Mouse (Mus musculus) CH12F3 (cell line): ENCODE measurements around the gene Farp1.

ENCODE experiments used
- in situ Hi-C: fragments of 300-500 bp; cut with MboI; formaldehyde crosslinking; loops from 2 replicates; pipeline ENCODE4 v1.14.3; 2020; ENCODE audit warnings: low sequenced_read_pairs

Farp1 gene

DNA sequence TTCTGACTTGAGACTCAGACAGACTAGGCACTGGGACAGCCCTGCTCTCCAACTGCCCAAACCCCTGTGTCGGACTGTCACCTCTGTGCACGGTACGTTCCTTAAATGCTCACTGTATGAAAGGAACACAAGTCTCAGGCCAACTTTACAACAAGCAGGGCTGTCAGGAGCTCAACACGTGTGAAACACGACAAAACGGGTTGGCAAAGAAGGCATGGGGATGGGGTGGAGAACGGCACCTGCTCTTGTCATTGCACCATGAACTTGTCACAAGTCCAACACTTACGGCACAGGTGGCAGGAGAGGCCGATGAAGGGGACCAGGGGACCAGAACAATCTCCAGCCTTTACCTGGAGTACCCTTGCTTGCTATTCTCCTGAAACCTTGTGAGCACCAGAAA lies 264.1 kb downstream of the Farp1 start:
- in situ Hi-C loops, result no loop called here

DNA sequence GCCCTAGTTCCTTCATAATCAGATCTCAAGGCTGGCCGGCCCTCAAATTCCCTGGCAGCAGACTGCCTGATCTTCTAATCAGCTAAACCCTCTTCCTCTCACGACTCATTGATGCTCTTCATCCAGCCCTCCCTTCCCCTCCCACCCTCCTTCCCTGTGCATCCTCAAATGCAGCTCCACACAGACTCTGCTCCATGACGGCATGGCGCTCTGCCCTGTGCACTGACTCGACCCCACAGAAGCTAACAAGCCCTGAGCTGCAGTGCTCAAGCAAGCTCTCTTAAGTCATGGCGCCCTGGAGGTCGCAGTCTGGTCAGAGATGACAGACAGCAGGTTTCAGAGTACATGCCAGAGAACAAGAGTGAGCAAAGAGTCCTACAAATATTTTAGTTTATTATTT lies 269.5 kb downstream of the Farp1 start:
- in situ Hi-C loops, result no loop called here

DNA sequence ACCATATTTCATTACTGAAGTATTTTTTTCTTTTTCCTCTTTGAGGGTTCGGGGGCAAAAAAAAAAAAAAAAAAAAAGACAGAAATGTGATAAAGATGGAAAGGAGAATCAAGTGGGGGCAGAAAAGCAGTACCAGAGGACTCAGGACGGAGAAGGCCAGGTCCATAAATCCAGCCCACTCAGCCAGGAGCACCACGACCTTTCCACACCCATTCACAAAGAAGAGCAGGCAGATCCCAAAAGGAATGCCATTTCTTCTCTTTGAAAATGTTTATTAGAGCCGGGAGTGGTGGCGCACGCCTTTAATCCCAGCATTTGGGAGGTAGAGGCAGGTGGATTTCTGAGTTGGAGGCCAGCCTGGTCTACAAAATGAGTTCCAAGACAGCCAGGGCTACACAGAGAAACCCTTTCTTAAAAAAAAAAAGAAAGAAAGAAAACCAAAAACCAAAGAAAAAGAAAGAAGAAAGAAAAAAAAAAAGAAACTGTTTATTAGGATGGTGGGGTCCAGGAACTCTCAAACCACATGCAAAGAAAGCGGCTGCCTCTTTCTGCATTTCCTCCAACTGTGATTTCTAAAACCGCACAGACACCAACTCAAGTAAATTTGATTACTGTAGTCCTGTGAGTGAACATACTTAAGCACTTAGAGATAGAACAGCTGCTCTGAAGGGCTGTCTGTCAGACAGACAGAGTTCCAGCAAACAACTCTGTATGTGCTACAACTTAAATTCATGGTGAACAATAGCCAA lies 270.5 kb downstream of the Farp1 start:
- in situ Hi-C loops, result no loop called here

DNA sequence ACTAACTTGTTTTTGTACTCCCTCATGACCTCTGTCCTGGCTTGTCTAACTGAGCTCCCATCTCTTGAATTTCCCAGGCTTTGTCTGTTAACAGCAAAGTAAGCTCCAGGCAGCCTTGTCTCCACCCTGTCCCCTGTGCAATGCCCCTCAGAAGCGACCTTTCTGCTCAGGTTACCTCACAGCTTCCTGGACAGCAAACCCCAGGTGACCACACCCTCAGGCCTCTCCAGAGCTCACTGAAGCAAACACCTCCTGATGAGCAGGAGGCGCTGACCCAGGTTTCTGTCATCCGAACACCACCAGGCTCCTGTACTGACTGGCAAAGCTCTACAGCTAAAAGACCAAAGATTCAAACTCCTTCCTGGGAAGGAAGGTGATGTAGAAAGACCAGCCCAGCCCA lies 274.9 kb downstream of the Farp1 start:
- in situ Hi-C loops, result no loop called here

DNA sequence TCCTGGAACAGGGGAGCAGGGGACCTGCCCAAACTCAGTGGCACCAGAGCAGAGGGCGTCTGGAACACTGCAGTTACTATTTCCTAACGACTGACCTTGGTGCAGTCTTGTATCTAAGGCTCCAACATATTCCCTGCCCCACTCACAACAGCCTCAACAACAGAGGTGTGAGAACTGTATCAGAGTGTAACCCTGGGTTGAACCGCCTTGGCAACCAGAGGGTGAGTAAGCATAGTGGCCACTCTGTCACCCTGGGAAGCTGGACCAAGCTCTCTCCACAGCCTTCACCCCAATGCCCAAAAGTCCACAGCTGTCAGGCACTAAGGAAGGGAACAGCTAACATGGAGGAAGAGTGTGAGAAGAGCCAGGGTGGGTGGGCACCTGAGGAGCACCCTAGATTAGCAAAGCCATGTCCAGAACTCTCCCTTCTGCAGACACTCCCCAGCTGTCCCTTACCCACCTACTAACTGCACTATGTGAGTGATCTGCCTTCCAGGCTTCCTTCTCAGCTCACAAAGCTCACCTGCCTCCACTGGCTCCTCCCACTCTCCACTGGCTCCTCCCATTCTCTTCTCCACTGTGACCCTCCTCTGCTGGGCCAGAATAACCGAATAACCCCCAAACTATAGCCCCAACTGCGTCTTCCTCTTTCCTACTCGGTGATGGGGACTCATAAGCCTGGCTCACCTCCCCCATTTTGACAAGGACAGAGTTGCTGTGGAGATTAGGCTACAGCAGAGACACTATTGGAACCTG lies 275.5 kb downstream of the Farp1 start:
- in situ Hi-C loops, result no loop called here

DNA sequence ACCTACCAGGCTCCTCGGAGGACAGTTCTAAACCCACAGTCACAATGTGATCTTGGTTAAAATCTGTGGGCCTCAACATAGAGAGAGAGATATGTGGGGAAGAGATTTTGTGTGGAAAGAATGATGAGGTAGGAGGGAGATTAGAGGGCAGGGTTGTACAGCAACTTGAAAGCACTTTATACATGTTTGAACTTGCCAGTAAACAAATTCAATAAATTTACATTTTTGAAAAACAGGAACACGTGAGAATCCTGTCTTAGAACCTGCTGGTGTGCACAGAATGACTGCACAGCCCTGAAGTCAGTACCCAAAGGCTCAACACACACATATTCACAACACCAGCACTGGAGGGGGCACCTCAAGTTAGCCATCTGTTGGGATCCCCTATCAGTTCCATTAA lies 276.1 kb downstream of the Farp1 start:
- in situ Hi-C loops, result no loop called here

DNA sequence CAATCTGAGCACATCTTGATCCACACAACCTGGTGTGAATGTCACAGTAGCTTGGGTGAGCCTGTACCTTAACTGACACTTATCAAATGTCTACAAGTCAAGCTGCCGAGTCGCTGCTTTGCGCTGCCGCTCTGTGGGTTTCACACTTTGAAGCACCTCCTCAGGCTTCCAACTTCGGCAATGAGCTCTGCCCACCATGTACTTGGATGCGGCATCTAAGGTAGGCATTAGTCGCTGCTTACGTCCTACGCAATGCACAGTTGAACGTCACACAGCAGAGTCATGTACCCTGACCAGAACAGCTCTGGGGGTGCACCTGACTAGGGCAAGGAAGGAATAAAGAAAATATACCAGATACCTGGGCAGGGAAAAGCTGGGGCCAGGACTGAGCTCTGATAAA lies 278.3 kb downstream of the Farp1 start:
- in situ Hi-C loops, result no loop called here

DNA sequence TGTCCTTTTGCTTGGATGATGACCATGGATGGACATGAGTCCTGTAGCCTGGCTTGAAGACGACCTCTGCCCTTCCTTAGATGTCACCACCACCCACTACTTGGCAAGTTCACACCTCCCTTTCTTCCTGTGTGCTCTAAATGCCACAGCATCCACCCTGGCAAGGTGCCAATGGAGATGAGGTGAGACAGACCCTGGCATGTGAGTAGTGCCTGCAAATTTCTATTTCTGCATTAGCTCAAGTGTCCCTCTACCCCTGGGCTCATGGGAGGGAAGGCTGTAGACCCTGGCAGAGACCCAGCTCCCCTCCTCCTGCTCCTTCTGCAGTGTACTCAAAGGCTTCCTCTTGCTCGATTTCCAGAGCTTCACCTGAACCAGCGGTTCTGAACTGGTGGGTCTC lies 279.9 kb downstream of the Farp1 start:
- in situ Hi-C loops, result no loop called here

DNA sequence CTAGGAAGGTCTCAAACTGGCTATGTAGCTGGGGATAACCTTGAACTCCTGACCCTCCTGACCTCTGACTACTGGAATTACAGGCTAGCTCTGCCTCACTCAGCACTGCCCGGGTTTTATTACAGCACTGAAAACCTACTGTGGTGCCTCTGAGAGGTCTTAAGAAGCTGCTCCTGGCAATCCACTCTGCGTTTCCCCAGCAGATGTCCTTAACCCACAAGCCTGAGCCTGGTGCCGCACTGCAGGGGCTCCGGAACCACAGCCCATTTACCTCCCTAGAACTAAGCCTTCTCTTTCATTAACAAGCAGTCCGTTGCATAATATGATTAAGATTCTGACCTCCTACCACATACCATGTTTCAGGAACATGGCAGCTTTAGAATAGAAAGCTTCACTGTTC lies 281.1 kb downstream of the Farp1 start:
- in situ Hi-C loops, result no loop called here

DNA sequence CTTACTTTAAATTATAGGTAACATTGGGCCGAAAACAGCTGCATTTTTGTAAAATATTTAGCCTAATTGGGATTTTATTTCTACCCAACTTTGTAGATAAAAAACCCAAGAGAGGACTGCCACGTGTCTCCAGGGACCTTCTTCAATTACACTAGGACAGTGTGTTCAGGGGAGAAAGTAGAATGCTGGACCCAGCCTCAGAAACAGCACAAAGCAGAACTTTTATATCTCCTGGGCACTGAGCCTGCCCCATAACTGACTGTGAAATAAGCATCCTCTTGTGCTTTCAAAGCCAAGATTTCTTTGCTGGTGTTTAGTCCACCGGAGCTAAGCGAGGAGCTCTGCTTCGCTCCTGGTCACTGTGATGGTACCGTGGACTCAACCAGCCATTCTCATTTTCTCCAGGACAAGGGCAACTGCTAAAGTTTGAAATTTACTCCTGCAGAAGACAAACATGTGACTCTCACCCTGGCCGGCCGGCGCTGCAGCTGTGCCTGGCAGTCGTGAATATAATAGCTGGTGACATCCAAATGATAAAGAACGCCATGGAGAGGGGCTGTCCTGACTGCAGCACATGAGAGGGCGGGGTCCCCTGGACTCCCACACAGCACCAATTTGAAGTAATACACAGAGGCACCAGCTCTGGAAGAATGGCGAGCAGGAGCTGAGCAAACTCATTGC lies 281.8 kb downstream of the Farp1 start:
- in situ Hi-C loops, result no loop called here

DNA sequence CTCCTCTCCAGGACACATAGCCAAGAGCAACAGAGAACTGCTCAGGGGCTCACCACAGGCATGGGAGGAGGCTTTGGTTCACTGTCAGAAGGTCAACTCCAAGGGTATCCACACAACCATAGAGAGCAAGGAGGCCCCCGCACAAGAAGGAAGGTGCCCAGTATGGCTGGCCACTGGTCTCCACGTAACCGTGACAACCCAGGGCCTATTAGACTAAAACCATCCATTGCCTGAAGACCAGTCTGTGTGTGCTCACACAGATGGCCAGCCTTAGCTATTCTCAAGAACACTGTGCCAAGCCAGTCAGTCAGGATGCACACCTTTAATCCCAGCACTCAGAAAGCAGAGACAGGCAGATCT lies 282.3 kb downstream of the Farp1 start:
- in situ Hi-C loops, result no loop called here

DNA sequence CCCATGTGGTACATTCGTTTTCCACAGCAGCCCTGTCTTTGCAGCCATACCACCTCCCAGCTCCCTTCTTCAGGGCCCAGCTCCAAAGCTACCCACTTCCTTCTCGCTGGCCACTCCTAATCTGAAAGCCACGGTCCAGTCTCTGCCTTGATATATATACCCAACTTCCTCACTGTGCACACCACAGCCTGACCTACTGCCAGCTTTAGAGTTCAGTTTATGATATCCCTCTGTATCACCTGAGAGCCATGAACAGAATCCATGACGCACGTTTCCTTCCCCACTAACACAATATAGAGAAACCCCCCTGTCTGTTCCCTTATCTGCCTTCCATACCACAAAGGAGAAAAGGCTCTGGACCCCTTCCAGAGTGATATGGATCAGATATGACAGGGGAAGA lies 283.4 kb downstream of the Farp1 start:
- in situ Hi-C loops, result no loop called here

DNA sequence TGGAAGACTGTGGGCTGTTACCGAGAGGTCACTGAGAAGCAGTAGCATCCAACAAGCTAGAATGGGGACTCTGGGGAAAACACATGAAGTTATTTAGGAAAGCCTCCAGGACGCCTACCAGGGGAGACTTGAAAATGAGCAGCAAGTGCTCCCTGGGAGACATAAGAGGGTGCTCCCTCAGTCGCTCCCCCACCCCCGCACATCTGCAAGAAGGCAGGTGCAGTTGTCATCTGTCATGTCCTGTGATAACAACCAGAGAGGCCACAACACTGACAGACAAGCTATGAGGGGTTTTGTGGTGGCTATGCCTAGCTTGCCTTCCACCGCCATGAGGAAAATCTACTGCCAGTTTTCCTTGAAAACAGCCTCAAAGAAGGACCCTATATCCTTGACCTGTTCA lies 287.1 kb downstream of the Farp1 start:
- in situ Hi-C loops, result no loop called here

DNA sequence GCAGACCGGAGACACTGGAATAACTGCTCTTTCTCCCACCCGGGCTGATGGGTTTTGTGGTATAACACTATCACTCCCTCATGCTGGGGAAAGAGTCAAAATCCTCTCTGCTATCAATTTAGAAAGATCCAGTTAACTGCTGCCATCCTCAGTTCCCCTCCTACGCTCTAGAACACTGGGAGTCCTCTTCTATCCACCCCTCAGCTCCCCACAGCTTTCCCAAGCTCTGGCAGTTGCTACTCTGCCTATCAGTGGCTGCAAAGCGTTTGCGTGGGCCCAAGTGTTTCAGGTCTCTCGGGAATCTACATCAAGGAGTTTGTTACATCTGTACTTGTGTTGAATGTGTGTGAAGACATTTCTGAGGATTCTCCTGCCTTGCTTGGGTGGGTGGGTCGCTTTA lies 287.6 kb downstream of the Farp1 start:
- in situ Hi-C loops, result no loop called here

DNA sequence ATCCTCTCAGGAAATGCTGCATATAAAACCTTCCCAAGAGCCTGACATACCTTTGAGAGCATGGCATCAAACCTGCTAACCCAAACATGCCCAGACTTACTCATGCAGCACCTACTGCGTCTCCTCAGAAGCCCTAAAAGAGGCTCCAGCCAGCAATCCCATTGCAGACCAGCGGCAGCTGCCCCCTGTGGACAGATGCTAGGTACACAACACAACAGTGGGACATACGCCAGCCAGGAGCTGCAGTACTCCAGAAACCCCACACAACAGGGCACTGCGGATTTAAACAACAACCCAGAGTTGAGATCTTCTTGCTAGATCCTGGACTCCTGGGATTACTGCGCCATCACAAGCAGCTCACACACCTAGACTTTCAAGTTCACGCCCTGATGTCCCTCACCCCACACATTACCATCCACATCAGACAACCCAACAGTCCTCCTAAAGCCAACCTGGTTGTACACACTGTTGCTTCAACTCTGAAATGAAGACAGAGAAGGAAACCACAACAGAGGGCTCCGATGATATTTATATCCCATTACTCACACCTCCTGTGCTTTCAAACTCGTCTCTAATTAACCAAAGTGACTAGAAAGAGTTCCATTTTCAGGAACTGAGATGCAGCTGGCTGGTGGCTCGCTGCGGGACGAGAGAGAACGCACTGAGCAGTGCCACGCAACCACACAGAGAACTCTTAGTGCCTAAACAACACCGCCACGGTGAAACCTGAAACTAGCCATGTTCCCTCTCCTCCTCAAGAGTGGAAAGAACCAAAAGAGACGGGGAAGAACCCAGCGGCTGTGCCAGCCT lies 289.7 kb downstream of the Farp1 start:
- in situ Hi-C loops, result no loop called here

DNA sequence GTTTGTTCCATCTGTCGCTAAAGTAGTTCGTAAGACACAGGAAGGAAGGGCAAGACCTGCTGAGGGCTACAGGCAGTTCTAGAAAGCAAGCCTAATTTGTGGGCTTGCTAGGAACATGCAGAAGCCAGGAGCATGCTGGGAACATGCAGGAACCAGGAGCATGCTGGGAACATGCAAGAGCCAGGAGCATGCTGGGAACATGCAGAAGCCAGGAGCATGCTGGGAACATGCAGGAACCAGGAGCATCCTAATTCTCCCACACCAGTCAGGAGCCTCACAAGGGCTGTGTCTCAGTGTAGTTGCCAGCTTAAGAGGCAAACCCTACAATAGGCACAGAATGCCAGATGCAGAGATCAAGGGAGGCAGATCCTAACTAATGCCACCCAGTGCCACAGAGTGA lies 291.4 kb downstream of the Farp1 start:
- in situ Hi-C loops, result no loop called here

DNA sequence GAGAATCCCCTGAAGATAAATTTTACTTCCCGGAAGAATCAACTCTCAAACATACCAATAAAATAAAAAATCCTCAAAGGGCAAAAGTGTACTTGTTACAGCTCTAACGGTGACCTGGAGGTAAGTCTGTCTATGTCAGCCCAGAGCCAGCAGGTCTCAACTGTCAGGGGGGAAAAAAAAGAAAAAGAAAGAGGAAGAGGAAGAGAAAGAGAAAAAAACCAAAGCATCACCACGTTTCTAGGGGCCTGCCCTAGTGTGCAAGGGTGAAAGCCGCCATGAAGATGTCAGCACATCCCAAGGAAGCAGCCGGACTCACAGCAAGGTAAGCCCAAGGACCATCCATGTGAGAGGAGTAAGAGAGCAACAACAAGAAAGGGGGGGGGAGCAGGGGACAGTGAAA lies 293.9 kb downstream of the Farp1 start:
- in situ Hi-C loops, result no loop called here

DNA sequence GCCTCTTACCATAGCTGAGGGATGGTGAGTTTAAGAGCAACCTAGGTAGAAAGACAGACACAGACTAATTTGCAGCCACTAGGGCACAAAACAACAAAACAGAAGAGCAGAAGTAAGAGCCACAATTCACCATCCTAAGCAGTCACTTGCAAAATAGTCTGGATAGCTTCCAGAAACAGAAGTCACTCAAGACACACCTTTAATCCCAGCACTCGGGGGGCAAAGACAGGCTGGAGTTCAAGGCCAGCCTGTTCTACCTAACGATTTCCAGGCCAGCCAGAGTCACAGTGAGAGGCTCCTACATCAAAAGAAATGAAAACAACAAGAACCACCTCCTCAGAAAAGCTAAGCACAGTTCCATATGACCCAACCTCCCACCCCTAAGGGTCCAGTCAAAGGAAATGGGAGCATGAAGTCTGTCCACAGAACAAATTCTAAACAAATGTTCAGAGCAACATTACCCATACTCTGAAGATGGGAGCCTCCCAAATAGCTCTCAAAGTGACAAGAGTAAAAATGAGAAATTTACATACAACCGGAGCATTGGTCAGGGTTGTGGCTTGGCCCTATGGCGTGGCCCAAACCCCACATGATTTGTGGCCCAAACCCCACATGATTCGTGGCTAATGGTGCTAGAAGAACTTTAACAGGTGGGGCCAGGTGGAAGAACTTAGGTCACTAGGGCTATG lies 294.5 kb downstream of the Farp1 start:
- in situ Hi-C loops, result no loop called here

DNA sequence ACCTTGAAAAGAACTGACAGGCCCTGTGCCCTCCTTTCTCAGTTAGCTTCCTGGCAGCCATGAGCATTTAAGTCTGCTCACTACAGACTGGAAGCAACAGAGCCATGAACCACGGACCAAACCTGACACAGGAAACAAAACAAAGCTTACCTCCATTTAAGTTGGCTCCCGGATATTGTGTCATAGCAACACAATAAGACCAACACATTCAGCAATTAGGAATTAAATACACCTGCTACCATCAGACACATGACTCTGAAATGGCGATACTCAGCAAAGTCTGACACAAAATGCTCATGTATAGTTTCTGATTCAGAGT lies 295.0 kb downstream of the Farp1 start:
- in situ Hi-C loops, result no loop called here
